In the genomic region with DNA sequence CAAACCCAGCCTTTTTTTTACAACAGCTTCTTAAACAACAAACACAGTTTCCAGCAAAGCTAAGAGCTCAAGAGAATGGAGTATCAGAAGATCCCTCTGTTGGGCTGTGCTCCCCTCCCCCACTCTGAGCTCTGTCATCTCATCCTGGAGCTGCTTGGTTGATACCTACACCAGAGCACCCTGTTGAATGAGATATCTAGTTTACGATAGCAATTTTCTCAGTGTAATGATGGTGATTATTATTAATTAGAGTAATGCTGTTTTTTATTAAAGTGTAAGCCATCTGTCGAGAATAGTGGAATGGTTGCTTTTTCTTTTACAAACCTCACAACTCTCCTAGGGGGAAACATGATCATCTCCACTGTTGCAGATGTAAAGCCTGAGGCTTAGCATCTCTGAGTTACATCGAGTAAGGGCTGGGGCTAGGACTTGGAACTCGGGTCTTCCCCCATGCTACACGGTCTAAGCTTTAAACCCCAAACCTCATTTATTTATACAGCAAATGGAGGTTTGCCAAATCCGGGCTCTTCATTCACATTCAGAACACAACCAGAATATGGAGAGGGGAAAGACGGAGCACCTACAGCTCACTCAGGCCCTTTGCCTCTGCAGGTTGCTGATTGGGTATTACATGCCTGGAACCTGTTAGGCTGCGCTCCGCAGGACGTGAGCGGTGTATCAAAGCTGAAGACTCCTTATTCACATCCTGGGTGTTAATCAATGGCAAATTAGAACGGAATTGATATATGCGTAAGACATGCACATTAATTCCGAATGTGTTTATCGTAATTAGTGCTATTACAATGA, we compare ENCODE assay signal across 21 mouse cellular contexts.
DNase-seq lines count a peak whose midpoint lies in the region; ATAC-seq lines count a peak whose summit lies in the region.
"Had no signal": no experiment of that assay in that cellular context is flagged by ENCODE, and none has a peak within 500 bp of the region (broad histone marks: within the 10 kb centered on the region; RNA-seq: fewer than 3 reads in every experiment).

No protein-coding gene starts in this region.

- H3K9ac ChIP-seq in embryonic facial prominence, embryonic 14.5 days (ENCODE audit: low read depth, low read length) = no peak overlapping the region
- no peak overlapping the region for H3K9ac ChIP-seq in limb, embryonic 13.5 days
- no peak overlapping the region for H3K9ac ChIP-seq in forebrain, embryonic 13.5 days
- H3K9ac ChIP-seq in midbrain, embryonic 14.5 days (replicated peaks; ENCODE audit: low read length) = no peak overlapping the region
- H3K9ac ChIP-seq: heart, embryonic 13.5 days; liver, postnatal 0 days; stomach, embryonic 15.5 days had no signal

- no peak overlapping the region for H3K4me3 ChIP-seq in embryonic facial prominence, embryonic 14.5 days (ENCODE audit: low read depth, low read length)
- H3K4me3 ChIP-seq in embryonic facial prominence, embryonic 10.5 days = no peak overlapping the region
- no peak overlapping the region for H3K4me3 ChIP-seq in limb, embryonic 13.5 days
- no peak overlapping the region for H3K4me3 ChIP-seq in limb, embryonic 10.5 days
- H3K4me3 ChIP-seq in forebrain, embryonic 13.5 days = no peak overlapping the region
- no peak overlapping the region for H3K4me3 ChIP-seq in midbrain, embryonic 14.5 days (replicated peaks; ENCODE audit: low read depth, low read length)
- H3K4me3 ChIP-seq: heart, adult 2 months; heart, embryonic 13.5 days; stomach, embryonic 15.5 days had no signal

- H3K27ac ChIP-seq in embryonic facial prominence, embryonic 14.5 days (replicated peaks; ENCODE audit: low read depth, low read length) = no peak overlapping the region
- H3K27ac ChIP-seq in embryonic facial prominence, embryonic 10.5 days (replicated peaks) = no peak overlapping the region
- no peak overlapping the region for H3K27ac ChIP-seq in limb, embryonic 13.5 days
- H3K27ac ChIP-seq in limb, embryonic 10.5 days = no peak overlapping the region
- peak overlapping the region; percentile 7; the same call in 1 of the 2 replicates for H3K27ac ChIP-seq in forebrain, embryonic 13.5 days
- no peak overlapping the region for H3K27ac ChIP-seq in midbrain, embryonic 14.5 days (replicated peaks; ENCODE audit: low read depth, low read length)
- H3K27ac ChIP-seq: heart, adult 2 months; heart, embryonic 13.5 days; stomach, embryonic 15.5 days had no signal

- intact Hi-C loops in left cerebral cortex, postnatal 25 days (cut with DNase I) = no loop called here

- H3K27me3 ChIP-seq in embryonic facial prominence, embryonic 14.5 days (replicated peaks; ENCODE audit: control insufficient read depth, insufficient read depth, low read length) = no peaks in the 10 kb centered on the region
- no peaks in the 10 kb centered on the region for H3K27me3 ChIP-seq in embryonic facial prominence, embryonic 10.5 days (replicated peaks; ENCODE audit: low read depth, poor library complexity, severe bottlenecking)
- H3K27me3 ChIP-seq in limb, embryonic 13.5 days = 0 out of 2 replicates have a peak, but pooled peaks cover 3% of the 10 kb centered on the region
- no peaks in the 10 kb centered on the region for H3K27me3 ChIP-seq in limb, embryonic 10.5 days (ENCODE audit: low read depth, poor library complexity, severe bottlenecking)
- H3K27me3 ChIP-seq in forebrain, embryonic 13.5 days = peaks cover 6% of the 10 kb centered on the region
- H3K27me3 ChIP-seq in midbrain, embryonic 14.5 days (ENCODE audit: control insufficient read depth, insufficient read depth, low read length) = no peaks in the 10 kb centered on the region
- H3K27me3 ChIP-seq: heart, embryonic 13.5 days; stomach, embryonic 15.5 days had no signal

- H3K36me3 ChIP-seq in embryonic facial prominence, embryonic 14.5 days (ENCODE audit: control insufficient read depth, insufficient read depth, low read length) = no peaks in the 10 kb centered on the region
- no peaks in the 10 kb centered on the region for H3K36me3 ChIP-seq in embryonic facial prominence, embryonic 10.5 days (replicated peaks)
- no peaks in the 10 kb centered on the region for H3K36me3 ChIP-seq in limb, embryonic 13.5 days
- no peaks in the 10 kb centered on the region for H3K36me3 ChIP-seq in limb, embryonic 10.5 days
- H3K36me3 ChIP-seq in forebrain, embryonic 13.5 days (ENCODE audit: poor library complexity, severe bottlenecking) = no peaks in the 10 kb centered on the region
- no peaks in the 10 kb centered on the region for H3K36me3 ChIP-seq in midbrain, embryonic 14.5 days (ENCODE audit: control insufficient read depth, insufficient read depth, low read length)
- H3K36me3 ChIP-seq: heart, embryonic 13.5 days; stomach, embryonic 15.5 days had no signal

- 63% methylated on average over 15 of the region's 15 CpGs for WGBS in embryonic facial prominence, embryonic 14.5 days
- 75% methylated on average over 15 of the region's 15 CpGs for WGBS in embryonic facial prominence, embryonic 10.5 days
- WGBS in limb, embryonic 13.5 days = 58% methylated on average over 15 of the region's 15 CpGs
- 74% methylated on average over 15 of the region's 15 CpGs for WGBS in limb, embryonic 10.5 days
- WGBS in forebrain, embryonic 13.5 days = 29% methylated on average over 15 of the region's 15 CpGs
- 71% methylated on average over 15 of the region's 15 CpGs for WGBS in midbrain, embryonic 14.5 days

- no peak overlapping the region for H3K4me2 ChIP-seq in embryonic facial prominence, embryonic 14.5 days (ENCODE audit: low read depth, low read length)
- no peak overlapping the region for H3K4me2 ChIP-seq in limb, embryonic 13.5 days (replicated peaks)
- H3K4me2 ChIP-seq in forebrain, embryonic 13.5 days = peak overlapping the region; percentile 44
- no peak overlapping the region for H3K4me2 ChIP-seq in midbrain, embryonic 14.5 days (ENCODE audit: low read length)
- H3K4me2 ChIP-seq: heart, embryonic 13.5 days; stomach, embryonic 15.5 days had no signal

- H3K9me3 ChIP-seq in embryonic facial prominence, embryonic 14.5 days (ENCODE audit: control insufficient read depth, low read length) = no peaks in the 10 kb centered on the region
- no peaks in the 10 kb centered on the region for H3K9me3 ChIP-seq in embryonic facial prominence, embryonic 10.5 days
- no peaks in the 10 kb centered on the region for H3K9me3 ChIP-seq in limb, embryonic 13.5 days
- H3K9me3 ChIP-seq in limb, embryonic 10.5 days (replicated peaks) = no peaks in the 10 kb centered on the region
- H3K9me3 ChIP-seq in forebrain, embryonic 13.5 days (replicated peaks) = no peaks in the 10 kb centered on the region
- no peaks in the 10 kb centered on the region for H3K9me3 ChIP-seq in midbrain, embryonic 14.5 days (ENCODE audit: control insufficient read depth, low read length)
- H3K9me3 ChIP-seq: heart, embryonic 13.5 days; stomach, embryonic 15.5 days had no signal

- ATAC-seq in embryonic facial prominence, embryonic 14.5 days (ENCODE audit: low read depth) = peak; percentile 30; the same call in 1 of the 2 replicates
- ATAC-seq in limb, embryonic 13.5 days (ENCODE audit: low FRiP score, low read depth) = peak; percentile 67
- ATAC-seq in forebrain, embryonic 13.5 days = peak; percentile 89
- no peak for ATAC-seq in midbrain, embryonic 14.5 days (ENCODE audit: low FRiP score, low TSS enrichment)
- ATAC-seq: intestine, postnatal 0 days; liver, postnatal 0 days had no signal

- DNase-seq in embryonic facial prominence, embryonic 14.5 days (ENCODE audit: low spot score) = peak; percentile 46
- no peak for DNase-seq in embryonic facial prominence, embryonic 10.5 days (ENCODE audit: low spot score)
- no peak for DNase-seq in limb, embryonic 10.5 days (ENCODE audit: low spot score)
- peak; percentile 37 for DNase-seq in midbrain, embryonic 14.5 days
- DNase-seq in embryo, embryonic 11 days = no peak
- DNase-seq in left cerebral cortex, postnatal 25 days (ENCODE audit: low spot score in 2 of 2) = no peak
- DNase-seq: adrenal gland, postnatal 25 days; cerebellum, adult 9-11 months; gastrocnemius, postnatal 36 days; heart, adult 2 months; kidney, postnatal 36 days; liver, postnatal 0 days; lung, postnatal 14 days; right cerebral cortex, adult 18-20 months; right cerebral cortex, postnatal 4 days; thymus, postnatal 25 days had no signal

- H3K4me1 ChIP-seq in embryonic facial prominence, embryonic 14.5 days (ENCODE audit: control insufficient read depth, insufficient read depth, low read length) = no peaks in the 10 kb centered on the region
- H3K4me1 ChIP-seq in embryonic facial prominence, embryonic 10.5 days = no peaks in the 10 kb centered on the region
- no peaks in the 10 kb centered on the region; the same call in 1 of the 2 replicates for H3K4me1 ChIP-seq in limb, embryonic 13.5 days
- 0 out of 2 replicates have a peak, but pooled peaks cover 3% of the 10 kb centered on the region for H3K4me1 ChIP-seq in limb, embryonic 10.5 days
- peaks cover 20% of the 10 kb centered on the region for H3K4me1 ChIP-seq in forebrain, embryonic 13.5 days
- no peaks in the 10 kb centered on the region for H3K4me1 ChIP-seq in midbrain, embryonic 14.5 days (ENCODE audit: control insufficient read depth, insufficient read depth, low read length)
- H3K4me1 ChIP-seq: heart, embryonic 13.5 days; stomach, embryonic 15.5 days had no signal

Comparison
In these comparisons a context has a peak if more than half of its experiments do, and no peak if none do; other contexts are left out.
1. DNase-seq: peak in embryonic facial prominence, embryonic 14.5 days (single experiment) and midbrain, embryonic 14.5 days (single experiment); none in embryonic facial prominence, embryonic 10.5 days (single experiment), limb, embryonic 10.5 days (single experiment), embryo, embryonic 11 days (single experiment) and left cerebral cortex, postnatal 25 days (0 of 2).